Mouse (Mus musculus) heart, embryonic 15.5 days (tissue): ENCODE measurements around the gene Cldn14. TPM values are rescaled to one million over a fixed set of nuclear protein-coding genes. Genes with fewer than 3 reads are reported as not detected.
A peak's percentile ranks its signal among the peaks of the same experiment; 100 is the strongest.

Source experiments
- ATAC-seq: fragments of 200-750 bp; cut with Nextera tagmentation; replicated peaks from 2 replicates; pipeline ENCODE4 v1.8.0; 2017; ENCODE audit warnings: low read depth, moderate TSS enrichment; ENCODE audit not compliant: insufficient number of reproducible peaks, insufficient read depth, low FRiP score
- H3K27ac ChIP-seq: fragments of 300-500 bp; sonication (generic); 2 replicates; pipeline ENCODE4 v1.5.1; 2015; ENCODE audit warnings: mild to moderate bottlenecking, inconsistent platforms
- H3K27me3 ChIP-seq: fragments of 300-500 bp; sonication (generic); 2 replicates; pipeline ENCODE4 v1.6.1; 2015; ENCODE audit warnings: inconsistent platforms
- H3K36me3 ChIP-seq: fragments of 300-500 bp; sonication (generic); 2 replicates; pipeline ENCODE4 v1.6.1; 2015; ENCODE audit warnings: mild to moderate bottlenecking, inconsistent platforms
- H3K4me1 ChIP-seq: fragments of 300-500 bp; sonication (generic); replicated peaks from 2 replicates; pipeline ENCODE4 v1.6.1; 2015; ENCODE audit warnings: inconsistent platforms
- H3K4me2 ChIP-seq: fragments of 300-500 bp; sonication (generic); 2 replicates; pipeline ENCODE4 v1.6.1; 2015; ENCODE audit warnings: inconsistent platforms, mild to moderate bottlenecking, moderate library complexity
- H3K4me3 ChIP-seq: fragments of 300-500 bp; sonication (generic); 2 replicates; pipeline ENCODE4 v1.5.1; 2015; ENCODE audit warnings: mild to moderate bottlenecking, inconsistent platforms
- H3K9ac ChIP-seq: fragments of 300-500 bp; sonication (generic); 2 replicates; pipeline ENCODE4 v1.6.1; 2015; ENCODE audit warnings: mild to moderate bottlenecking, inconsistent platforms
- H3K9me3 ChIP-seq: fragments of 300-500 bp; sonication (generic); replicated peaks from 2 replicates; pipeline ENCODE4 v1.6.1; 2016; ENCODE audit warnings: inconsistent platforms
- WGBS: fragments of 180-500 bp; shearing (Covaris S2); methylation state at CpG from one replicate; pipeline ENCODE4 v1.1.7; 2015; ENCODE audit warnings: mixed read lengths; 5-methylcytosine and 5-hydroxymethylcytosine counted together
- polyA plus RNA-seq: library from polyadenylated mRNA; unstranded; fragments of >200 nt; fragmentation: Nextera tagmentation; extraction: Ambion mirVana; gene quantifications from 2 replicates; pipeline ENCODE4 v1.2.1, GENCODE M21; 2015

Cldn14 gene
- not detected in 2 replicates for polyA plus RNA-seq

DNA sequence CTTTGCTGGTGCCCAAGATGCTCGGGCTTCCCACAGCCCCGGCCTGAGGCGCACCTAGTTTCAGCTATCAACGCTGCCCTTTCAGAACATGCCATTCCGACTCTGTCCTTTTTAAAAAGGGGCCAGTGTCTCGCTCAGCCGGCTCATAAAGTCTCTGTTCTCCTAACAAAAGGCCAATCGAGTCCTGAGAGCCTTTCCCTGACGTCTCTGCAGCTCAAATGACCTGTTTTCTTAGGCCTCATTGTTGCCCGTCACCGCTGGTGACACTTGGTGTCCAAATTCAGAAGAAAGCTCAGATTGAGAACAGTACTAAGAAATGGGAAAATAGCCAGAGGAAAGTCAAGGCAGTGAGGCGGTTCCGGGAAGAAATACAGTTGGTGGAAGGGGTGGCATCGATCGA, at the start of gene Cldn14:
Gene Cldn14, minus strand, starts transcription at position 101 of the 400 bp plus-strand sequence.
- no peak for ATAC-seq
- 78% methylated on average over 15 of the region's 15 CpGs for WGBS

DNA sequence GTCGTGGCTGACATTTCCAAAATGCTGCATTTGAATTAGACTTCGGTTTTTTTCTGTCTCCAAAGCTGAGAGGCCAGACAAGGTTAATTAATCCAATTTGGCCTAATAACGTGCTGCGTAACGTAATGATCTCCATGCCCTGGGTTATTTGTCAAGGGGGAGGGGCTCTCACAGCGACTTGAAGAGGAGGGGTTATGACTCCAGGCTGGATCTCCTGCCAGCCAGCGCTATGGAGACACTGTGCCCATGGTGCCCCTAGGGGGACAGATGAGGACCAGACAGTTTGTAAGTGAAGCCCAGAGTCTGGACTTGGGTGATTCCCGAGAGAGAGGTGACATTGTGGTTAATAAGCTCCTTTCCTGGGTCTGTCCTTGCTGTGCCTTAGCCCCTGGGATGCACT, 46.9 kb upstream of the Cldn14 start:
- 69% methylated on average over 8 of the region's 8 CpGs for WGBS

More for the DNA sequence above, at the start of gene Cldn14:
- Histone ChIP-seq H3K27ac (no peak within 1 kb of the TSS), H3K36me3 (no peaks in the 10 kb centered on the region), H3K4me2 (no peak within 1 kb of the TSS), H3K4me3 (no peak within 1 kb of the TSS), H3K4me1 (no peaks in the 10 kb centered on the region), H3K27me3 (peaks cover 13% of the 10 kb centered on the region; the same call in 1 of the 2 replicates), H3K9ac (no peak within 1 kb of the TSS), H3K9me3 (no peaks in the 10 kb centered on the region)

GRCm38 (mm10) chr16:94055176-94055575, 46.5 kb upstream of the Cldn14 start:
- peaks cover 4% of the 10 kb centered on the region for H3K4me1 ChIP-seq
- no peaks in the 10 kb centered on the region for H3K27me3 ChIP-seq
- no peak overlapping the region for H3K4me3 ChIP-seq
- no peak overlapping the region for H3K9ac ChIP-seq
- ATAC-seq: no peak
- H3K27ac ChIP-seq: no peak overlapping the region
- H3K9me3 ChIP-seq: no peaks in the 10 kb centered on the region
- WGBS: 87% methylated on average over 12 of the region's 12 CpGs
- H3K36me3 ChIP-seq: no peaks in the 10 kb centered on the region
- no peak overlapping the region for H3K4me2 ChIP-seq

More for the DNA sequence above, 46.9 kb upstream of the Cldn14 start:
- ATAC-seq: no peak
- no peaks in the 10 kb centered on the region for H3K27me3 ChIP-seq
- H3K36me3 ChIP-seq: no peaks in the 10 kb centered on the region
- H3K27ac ChIP-seq: no peak overlapping the region
- no peak overlapping the region for H3K4me2 ChIP-seq
- H3K9me3 ChIP-seq: no peaks in the 10 kb centered on the region
- no peak overlapping the region for H3K9ac ChIP-seq
- no peak overlapping the region for H3K4me3 ChIP-seq
- peaks cover 4% of the 10 kb centered on the region for H3K4me1 ChIP-seq

DNA sequence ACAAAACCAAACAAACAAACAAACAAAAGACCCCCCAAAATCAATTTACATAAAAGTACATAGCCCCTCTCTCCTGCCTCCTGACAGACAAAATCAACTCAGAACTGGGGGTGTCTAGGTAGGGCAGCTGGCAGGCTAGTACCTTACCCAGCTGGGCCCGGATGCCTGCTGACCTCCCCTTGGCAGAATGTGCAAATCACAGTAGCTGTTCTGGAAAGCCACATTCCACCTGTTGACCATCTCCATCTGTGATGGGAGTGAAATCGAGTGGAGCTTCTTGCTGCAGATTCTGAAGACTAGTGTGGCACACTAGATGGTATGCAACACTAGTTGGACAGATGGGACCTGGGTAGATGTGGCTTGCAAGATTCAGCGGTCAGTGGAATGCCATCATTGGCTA, 41.7 kb upstream of the Cldn14 start:
- 83% methylated on average over 3 of the region's 3 CpGs for WGBS
- H3K4me3 ChIP-seq: no peak overlapping the region
- no peak for ATAC-seq

DNA sequence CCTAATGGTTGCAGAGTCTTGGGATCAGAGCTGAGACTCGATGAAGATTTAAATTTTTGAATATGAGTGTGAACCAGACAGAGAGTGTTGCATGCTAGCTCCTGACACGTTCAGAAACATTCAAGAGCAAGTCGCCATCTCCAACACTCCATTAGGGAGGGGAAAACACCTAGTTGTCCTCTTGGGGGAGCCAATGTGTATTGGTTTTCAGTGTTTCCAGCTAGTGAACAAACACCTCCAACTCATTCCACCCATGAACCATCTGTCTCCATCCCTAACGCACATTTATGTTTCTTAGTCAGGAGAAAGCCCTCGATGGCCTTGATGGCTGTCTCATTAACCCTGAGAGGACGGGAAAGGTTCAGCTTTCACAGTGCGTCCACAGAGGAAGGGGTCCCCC, 36.4 kb upstream of the Cldn14 start:
- ATAC-seq: no peak
- Histone ChIP-seq H3K9me3 (no peaks in the 10 kb centered on the region), H3K4me2 (no peak overlapping the region), H3K27ac (no peak overlapping the region), H3K4me1 (peaks cover 9% of the 10 kb centered on the region; the same call in 1 of the 2 replicates), H3K9ac (no peak overlapping the region), H3K4me3 (no peak overlapping the region), H3K27me3 (peaks cover 23% of the 10 kb centered on the region), H3K36me3 (no peaks in the 10 kb centered on the region)
- 42% methylated on average over 7 of the region's 7 CpGs for WGBS

More for the DNA sequence above, 41.7 kb upstream of the Cldn14 start:
- Histone ChIP-seq H3K9ac (no peak overlapping the region), H3K27me3 (no peaks in the 10 kb centered on the region; the same call in 1 of the 2 replicates), H3K27ac (no peak overlapping the region), H3K9me3 (no peaks in the 10 kb centered on the region), H3K4me1 (no peaks in the 10 kb centered on the region), H3K4me2 (no peak overlapping the region), H3K36me3 (no peaks in the 10 kb centered on the region)

- no peak overlapping the region for H3K27ac ChIP-seq
- 55% methylated on average over 1 of the region's 1 CpGs for WGBS
- no peak overlapping the region for H3K4me3 ChIP-seq
- H3K9me3 ChIP-seq: no peaks in the 10 kb centered on the region
- no peak overlapping the region for H3K4me2 ChIP-seq
- no peaks in the 10 kb centered on the region for H3K36me3 ChIP-seq
- H3K9ac ChIP-seq: no peak overlapping the region
- H3K27me3 ChIP-seq: peaks cover 31% of the 10 kb centered on the region
- ATAC-seq: no peak
- peaks cover 9% of the 10 kb centered on the region; the same call in 1 of the 2 replicates for H3K4me1 ChIP-seq
These were observed 35.2 kb upstream of the Cldn14 start for GRCm38 (mm10) chr16:94043797-94044196.

DNA sequence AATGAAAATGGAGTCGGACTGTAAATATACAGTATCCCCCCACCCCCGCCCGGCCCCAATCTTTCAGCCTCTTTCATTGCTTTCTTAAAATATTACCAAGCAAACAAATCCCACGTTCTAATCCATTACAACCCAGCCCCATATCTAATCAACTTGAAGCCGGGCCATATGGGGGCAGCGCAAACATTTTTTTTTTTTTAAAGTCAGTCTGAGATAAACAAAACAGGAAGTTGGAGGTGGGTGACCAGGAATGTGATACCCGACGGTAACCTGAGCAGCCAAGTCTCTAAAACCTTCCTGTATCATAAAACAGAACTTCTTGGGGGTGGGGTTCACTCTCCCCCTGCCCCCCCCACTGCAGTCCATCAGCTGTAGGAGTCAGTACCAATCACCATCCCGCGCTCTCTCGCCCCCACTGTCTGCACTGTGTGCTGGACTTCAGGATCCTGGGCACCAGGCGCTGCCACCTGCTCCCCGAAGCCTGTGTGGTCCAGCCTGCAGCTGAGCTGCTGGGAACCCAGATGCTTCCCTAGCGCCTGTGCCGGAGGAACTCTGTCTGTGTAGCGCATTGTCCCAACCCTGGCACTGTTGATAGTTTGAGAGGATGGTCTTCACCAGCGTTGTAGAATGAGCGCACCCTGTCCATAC, 32.6 kb upstream of the Cldn14 start:
- Histone ChIP-seq H3K27me3 (peaks cover 31% of the 10 kb centered on the region), H3K9ac (no peak overlapping the region), H3K27ac (no peak overlapping the region), H3K9me3 (no peaks in the 10 kb centered on the region), H3K36me3 (no peaks in the 10 kb centered on the region), H3K4me2 (peak overlapping the region; percentile 30), H3K4me3 (no peak overlapping the region), H3K4me1 (peaks cover 9% of the 10 kb centered on the region; the same call in 1 of the 2 replicates)
- 40% methylated on average over 18 of the region's 18 CpGs for WGBS
- ATAC-seq: no peak

DNA sequence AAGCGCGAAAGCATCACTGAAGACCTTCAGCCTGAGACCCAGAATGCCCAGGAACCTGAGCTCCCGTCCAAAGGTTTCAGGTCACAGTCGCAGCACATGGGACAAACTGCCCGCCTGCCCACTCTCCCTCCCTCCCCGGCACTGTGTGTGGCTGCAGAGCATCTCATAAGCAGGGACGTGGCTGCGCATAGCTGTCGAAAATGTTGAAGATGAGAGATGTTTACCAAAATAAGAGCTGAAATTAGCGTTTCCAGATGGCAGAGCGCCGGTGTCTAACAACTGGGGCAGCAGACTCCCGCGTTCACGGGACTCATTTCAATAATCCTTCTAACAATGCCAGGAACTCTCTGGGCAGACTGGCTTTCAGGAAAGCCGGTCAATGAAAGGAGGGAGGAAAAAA, 31.8 kb upstream of the Cldn14 start:
- no peak overlapping the region for H3K27ac ChIP-seq
- 30% methylated on average over 16 of the region's 16 CpGs for WGBS
- H3K4me1 ChIP-seq: peaks cover 9% of the 10 kb centered on the region; the same call in 1 of the 2 replicates
- H3K4me2 ChIP-seq: peak overlapping the region; percentile 30
- no peak for ATAC-seq
- H3K9me3 ChIP-seq: no peaks in the 10 kb centered on the region
- no peak overlapping the region for H3K9ac ChIP-seq
- H3K4me3 ChIP-seq: no peak overlapping the region
- no peaks in the 10 kb centered on the region for H3K36me3 ChIP-seq
- H3K27me3 ChIP-seq: peaks cover 31% of the 10 kb centered on the region

- ATAC-seq: no peak
- no peak overlapping the region for H3K4me3 ChIP-seq
- peaks cover 6% of the 10 kb centered on the region; the same call in 1 of the 2 replicates for H3K4me1 ChIP-seq
- H3K9ac ChIP-seq: no peak overlapping the region
- H3K9me3 ChIP-seq: no peaks in the 10 kb centered on the region
- H3K4me2 ChIP-seq: no peak overlapping the region
- 70% methylated on average over 9 of the region's 9 CpGs for WGBS
- H3K27ac ChIP-seq: no peak overlapping the region
- H3K36me3 ChIP-seq: no peaks in the 10 kb centered on the region
- peaks cover 31% of the 10 kb centered on the region for H3K27me3 ChIP-seq
These were observed 30.3 kb upstream of the Cldn14 start for GRCm38 (mm10) chr16:94038986-94039341.

DNA sequence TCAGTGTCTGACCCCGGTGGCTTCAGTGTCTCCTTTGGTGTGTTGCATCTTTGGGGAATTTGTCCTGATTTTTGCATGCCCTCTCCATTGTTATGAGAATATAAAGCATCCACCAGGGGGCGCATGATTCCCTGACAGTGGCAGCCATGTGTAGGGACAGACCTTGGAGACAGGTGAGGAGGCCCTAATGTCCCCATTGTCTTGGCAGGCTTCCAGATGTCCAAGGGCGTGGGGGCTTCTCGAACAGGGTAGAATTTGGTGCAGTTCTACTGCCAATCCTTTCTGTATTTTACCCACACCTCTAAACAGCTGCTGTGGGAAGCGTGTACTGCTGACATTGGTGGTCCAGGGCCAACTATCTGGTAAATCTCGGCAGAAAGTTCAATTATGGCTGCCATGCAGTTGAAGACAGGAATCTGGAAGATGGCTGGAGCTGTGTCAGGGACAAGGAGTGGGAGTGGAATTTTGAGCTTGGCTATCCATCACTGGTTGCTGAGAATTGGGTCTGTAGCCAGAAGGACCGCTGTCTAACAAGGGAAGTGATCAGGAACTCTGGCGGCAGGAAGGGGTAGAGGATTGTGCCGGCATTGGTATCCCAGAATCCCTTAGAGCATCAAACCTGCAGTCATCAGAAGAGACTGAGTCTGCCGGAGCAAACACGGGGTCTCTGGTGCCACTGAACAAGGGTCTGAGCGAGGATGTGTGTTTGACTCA, 29.8 kb upstream of the Cldn14 start:
- Histone ChIP-seq H3K4me3 (no peak overlapping the region), H3K4me2 (no peak overlapping the region), H3K27me3 (peaks cover 31% of the 10 kb centered on the region), H3K9me3 (no peaks in the 10 kb centered on the region), H3K4me1 (peaks cover 6% of the 10 kb centered on the region; the same call in 1 of the 2 replicates), H3K27ac (no peak overlapping the region), H3K9ac (no peak overlapping the region), H3K36me3 (no peaks in the 10 kb centered on the region)
- 59% methylated on average over 12 of the region's 12 CpGs for WGBS
- ATAC-seq: no peak

GRCm38 (mm10) chr16:94037280-94037679, 28.6 kb upstream of the Cldn14 start:
- Histone ChIP-seq H3K9me3 (no peaks in the 10 kb centered on the region), H3K4me3 (no peak overlapping the region), H3K36me3 (no peaks in the 10 kb centered on the region), H3K9ac (no peak overlapping the region), H3K4me1 (peaks cover 6% of the 10 kb centered on the region; the same call in 1 of the 2 replicates), H3K27ac (no peak overlapping the region), H3K4me2 (no peak overlapping the region), H3K27me3 (peaks cover 25% of the 10 kb centered on the region)
- 86% methylated on average over 7 of the region's 7 CpGs for WGBS
- no peak for ATAC-seq
